Mouse (Mus musculus): ENCODE results near the gene Tmem208.

- TF ChIP-seq CTCF (IDR thresholded peaks at IDR 0.05 in 2 of 3, conservative IDR thresholded peaks at IDR 0.05 in 1 of 3; ENCODE audit: control insufficient read depth in 1 of 3, insufficient read depth in 1 of 3, low read depth in 2 of 3, low read length in 3 of 3, poor library complexity in 1 of 3, severe bottlenecking in 1 of 3) (no peak), GABPA (IDR thresholded peaks at IDR 0.05; ENCODE audit: low read depth, low read length) (no peak), E2F4 (IDR thresholded peaks at IDR 0.05; ENCODE audit: borderline replicate concordance, low read depth, low read length) (no peak), GATA1 (IDR thresholded peaks at IDR 0.05; ENCODE audit: low read depth, low read length) (no peak), POLR2AphosphoS2 (IDR thresholded peaks at IDR 0.05; ENCODE audit: low read length) (no peak), UBTF (IDR thresholded peaks at IDR 0.05; ENCODE audit: borderline replicate concordance, insufficient read depth, low read depth, low read length) (no peak), TAL1 (IDR thresholded peaks at IDR 0.05; ENCODE audit: low read length) (no peak), USF1 (IDR thresholded peaks at IDR 0.05; ENCODE audit: low read depth, low read length) (no peak), NELFE (IDR thresholded peaks at IDR 0.05; ENCODE audit: low read depth, low read length) (no peak), POLR2A (IDR thresholded peaks at IDR 0.05; ENCODE audit: control insufficient read depth in 1 of 2, insufficient read depth in 1 of 2, low read depth in 1 of 2, low read length in 2 of 2, poor library complexity in 1 of 2) (no peak), RCOR1 (IDR thresholded peaks at IDR 0.05; ENCODE audit: low read depth, low read length) (no peak), MEF2A (IDR thresholded peaks at IDR 0.05; ENCODE audit: extremely low read depth, insufficient replicate concordance, low read depth, low read length, poor library complexity, severe bottlenecking) (no peak)
Observed at GRCm38 (mm10) chr8:105356681-105357080, 30.5 kb downstream of the Tmem208 start.
